Mouse (Mus musculus): ENCODE measurements at regions not wholly inside any gene's neighbourhood (a gene's known extent, or its start where the extent isn't known, plus 50 kb on each side); places are given as distances from the start of the nearest gene placed in this dataset.

DNA sequence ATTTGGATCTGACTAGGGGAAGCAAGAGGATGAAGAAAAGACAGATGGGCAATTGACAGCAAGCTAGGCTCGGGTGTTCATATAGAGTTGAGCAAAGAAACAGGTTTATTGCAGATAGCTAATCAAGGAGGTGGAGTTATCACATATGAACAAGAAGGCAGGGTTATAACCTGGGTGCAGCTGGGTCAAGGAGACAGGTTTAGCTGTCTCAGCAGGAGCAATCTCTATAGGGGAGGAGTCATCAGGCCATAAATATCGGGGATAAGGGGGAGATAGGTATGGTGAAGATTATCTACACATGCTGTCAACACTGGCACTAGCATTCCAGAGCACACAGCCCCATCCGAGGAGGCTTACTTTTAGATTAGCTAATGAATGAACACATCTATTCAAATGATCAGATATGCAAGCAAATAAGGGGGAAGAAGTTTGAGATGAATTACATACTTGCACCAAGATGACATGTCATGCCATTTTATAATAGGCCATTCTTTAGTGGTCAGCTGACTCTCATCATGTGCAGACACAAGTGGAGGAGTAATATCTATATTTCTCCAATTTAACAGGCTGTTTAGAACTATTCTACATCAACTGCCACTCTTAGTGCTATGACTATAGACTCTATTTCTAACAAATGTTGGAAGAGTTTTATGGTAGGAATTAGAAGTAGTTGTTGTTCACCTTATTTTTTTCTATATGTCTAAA, 76.9 kb downstream of the Lhx9 start:
- no peak for DNase-seq (ENCODE audit: low spot score)

DNA sequence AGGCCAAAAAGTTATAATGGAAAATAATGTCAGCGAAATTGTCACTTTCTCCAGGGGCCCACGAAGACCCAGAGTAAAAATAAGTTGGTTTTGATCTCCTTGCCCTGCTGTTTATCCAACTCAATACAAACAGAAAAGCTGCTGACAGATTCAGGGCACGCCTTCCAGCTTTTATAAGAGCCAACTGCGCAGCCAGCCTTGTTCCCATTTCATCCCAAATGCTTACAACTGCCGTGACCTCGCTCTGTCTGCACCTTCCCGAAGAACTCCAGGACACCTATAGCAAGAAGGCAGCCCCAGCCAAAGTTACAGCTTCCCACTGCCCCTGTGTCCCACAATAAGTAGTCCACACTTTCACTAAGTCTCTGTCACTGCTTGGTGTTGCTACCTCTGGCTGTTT, 85.5 kb downstream of the Lhx9 start:
- DNase-seq (ENCODE audit: low spot score), result no peak

DNA sequence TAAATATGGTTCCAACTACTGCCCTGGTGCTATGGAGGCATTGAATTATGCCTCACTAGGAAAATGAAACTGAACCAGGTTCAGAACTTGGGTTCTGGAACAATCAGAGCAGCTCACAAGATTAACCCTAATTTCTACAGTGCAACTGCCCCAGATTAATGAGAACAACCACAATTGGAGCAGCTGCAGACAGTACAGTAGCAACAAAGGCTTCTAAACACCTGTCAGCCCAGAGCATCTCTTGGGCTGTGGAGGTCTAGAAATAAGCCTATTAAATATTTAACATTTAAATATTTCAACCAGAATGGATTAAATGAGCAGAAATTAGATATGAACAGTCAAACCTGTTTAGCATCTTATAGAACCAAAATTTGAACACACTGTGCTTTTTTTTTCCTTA, 90.6 kb downstream of the Lhx9 start:
- no peak for DNase-seq (ENCODE audit: low spot score)

DNA sequence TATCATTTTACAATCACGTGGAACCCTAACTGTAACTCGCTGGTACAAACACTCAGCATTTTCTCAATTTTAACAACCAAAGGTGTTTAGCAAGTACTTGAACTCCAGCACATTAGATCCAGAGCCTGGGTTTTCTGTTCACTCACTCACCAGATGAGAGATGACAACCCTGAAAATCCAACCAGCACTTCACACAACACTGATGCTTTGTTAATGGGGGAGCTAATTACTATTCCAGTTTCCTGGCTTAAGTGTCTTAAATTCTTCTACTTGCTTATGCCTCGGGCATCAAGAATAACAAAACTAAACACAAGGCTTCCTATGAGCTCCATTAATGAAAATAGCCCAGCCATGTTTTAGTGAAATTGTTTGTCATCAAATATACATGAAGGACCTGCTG, 113.4 kb upstream of the Nek7 start:
- no peak for DNase-seq (ENCODE audit: low spot score)

DNA sequence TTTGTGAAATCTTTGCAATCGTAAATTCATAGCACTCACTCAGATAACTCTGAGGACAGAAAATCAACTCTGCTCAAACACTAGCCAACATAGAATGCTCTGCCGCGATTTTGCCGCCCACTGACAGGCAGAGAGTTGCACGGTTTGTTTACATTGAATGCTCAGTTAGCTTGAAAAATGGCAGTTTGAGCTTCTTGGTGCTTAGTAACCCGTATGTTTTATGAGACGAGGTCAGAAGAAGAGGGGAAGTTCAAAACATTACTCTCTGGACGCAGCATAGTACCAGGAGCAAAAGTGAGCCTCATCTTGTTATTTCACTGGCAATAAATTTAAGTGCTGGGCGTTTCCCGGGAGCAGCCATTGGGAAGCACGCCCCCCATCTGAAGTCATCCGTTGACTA, 111.1 kb upstream of the Nek7 start:
- no peak for DNase-seq (ENCODE audit: low spot score)

DNA sequence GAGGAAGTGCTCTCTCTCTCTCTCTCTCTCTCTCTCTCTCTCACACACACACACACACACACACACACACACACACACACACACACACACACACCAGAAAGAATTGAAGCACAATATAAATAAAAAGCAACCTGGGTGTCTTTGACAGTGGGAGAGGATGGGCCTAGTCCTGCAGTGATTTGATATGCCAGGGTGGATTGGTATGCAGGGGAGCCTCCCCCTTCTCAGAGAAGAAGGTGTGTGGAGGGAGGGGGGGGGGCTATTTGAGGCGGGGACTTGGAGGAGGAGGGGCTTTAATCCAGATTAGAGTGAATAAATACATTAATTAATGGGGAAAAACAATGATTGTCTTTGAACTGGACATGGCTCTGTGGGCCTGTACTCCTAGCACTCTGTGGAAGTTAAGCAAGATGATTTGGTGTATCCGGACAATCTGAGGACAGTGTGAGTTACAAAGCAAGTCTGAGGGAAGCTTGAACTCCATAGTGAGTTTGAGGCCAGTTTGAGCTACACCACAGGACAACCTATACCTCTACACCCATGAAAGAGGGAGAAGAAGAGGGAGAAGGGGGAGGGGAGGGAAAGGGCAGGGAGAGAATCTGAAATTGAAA, 109.3 kb upstream of the Nek7 start:
- no peak for DNase-seq (ENCODE audit: low spot score)

DNA sequence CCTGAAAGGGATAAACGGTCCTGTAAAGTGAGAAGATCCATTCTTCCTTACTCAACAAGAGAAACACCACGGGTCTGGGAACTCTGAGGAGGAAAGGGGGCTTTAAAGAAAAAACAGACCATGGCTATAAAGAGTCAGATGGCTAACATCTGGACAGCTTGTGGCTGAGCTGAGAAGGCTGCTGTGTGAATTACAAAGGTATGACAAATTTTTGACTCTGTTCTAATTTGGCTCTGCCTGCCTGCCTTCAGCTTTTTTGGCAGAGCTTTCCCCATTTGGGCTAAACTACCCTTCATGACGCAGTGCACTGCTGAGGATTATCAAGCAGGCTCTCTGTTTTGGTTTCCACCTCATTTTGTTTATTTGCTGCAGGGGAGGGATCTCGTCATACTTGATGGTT, 100.8 kb upstream of the Nek7 start:
- DNase-seq (ENCODE audit: low spot score), result no peak

DNA sequence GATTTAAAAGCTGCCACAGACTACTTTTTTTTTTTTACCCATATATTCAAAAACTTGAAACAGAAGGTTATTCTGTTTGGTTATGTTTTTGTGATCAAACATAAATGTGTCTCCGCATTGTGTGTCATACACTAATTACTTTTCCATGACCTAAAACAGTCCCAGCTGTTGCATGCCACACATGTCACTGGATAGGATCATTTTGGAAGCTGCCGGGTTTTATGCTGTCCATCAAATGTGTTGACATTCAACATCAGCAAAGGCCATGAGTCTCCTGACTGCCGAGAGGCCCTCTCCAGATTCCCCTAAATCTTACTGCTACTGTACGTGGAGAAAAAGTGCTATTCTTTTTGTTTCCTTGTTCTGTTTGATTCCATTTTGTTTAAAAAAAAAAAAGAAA, 99.4 kb upstream of the Nek7 start:
- DNase-seq (ENCODE audit: low spot score), result no peak

DNA sequence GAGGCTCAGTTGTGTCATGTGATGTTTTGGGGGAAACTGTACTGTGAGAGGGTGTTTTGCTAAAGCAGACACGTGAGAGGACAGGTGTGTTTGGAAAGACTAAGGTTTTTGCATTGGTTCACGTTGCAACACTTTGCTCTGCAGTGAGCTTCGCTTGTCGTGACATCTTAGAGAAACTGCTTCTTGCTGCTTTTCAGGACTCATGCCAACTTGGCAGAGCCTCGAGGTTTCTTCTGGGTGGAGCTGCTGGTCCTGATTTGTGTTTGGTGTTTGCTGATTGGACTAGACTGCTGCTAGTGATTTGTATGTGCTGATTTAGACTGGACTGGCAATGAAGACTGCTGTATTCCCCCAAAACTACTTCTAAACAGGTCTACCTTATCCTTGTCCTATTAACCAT, 97.0 kb upstream of the Nek7 start:
- no peak for DNase-seq (ENCODE audit: low spot score)

DNA sequence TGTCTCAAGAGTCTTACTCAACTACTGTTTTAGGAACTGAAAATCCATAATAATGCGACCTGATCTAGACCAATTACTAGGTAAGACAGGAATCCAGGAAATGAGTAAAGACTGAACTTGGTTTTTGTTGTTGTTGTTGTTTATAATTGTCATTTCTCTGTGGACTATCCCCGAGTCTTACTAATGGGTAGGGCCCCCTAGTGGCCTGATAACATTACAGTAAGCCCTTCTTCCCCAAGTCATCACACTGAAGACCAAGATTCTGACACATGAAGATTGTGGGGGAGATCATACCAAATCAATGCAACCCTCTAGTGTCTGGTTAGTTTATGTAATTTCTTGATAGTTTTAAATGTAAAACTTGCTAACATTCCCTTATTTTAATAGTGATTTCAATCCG, 95.2 kb upstream of the Nek7 start:
- no peak for DNase-seq (ENCODE audit: low spot score)

DNA sequence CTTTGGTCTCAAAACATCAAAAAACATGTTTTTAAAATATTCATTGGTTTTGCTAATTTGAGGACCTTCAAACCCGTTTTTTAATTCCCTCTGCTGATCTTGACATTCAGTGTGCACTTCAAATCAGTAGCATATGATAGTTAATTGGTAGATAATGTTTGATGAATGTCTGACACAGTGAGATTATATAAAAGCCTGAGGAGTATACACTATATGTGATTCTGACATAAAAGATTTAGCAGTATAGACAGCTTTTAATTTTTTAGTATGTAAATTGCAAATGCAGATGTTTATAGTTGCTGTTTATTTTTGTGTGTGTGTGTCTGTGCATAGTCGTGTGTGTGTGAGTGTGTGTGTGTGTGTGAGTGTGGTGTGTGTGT, 89.3 kb upstream of the Nek7 start:
- DNase-seq (ENCODE audit: low spot score), result no peak

DNA sequence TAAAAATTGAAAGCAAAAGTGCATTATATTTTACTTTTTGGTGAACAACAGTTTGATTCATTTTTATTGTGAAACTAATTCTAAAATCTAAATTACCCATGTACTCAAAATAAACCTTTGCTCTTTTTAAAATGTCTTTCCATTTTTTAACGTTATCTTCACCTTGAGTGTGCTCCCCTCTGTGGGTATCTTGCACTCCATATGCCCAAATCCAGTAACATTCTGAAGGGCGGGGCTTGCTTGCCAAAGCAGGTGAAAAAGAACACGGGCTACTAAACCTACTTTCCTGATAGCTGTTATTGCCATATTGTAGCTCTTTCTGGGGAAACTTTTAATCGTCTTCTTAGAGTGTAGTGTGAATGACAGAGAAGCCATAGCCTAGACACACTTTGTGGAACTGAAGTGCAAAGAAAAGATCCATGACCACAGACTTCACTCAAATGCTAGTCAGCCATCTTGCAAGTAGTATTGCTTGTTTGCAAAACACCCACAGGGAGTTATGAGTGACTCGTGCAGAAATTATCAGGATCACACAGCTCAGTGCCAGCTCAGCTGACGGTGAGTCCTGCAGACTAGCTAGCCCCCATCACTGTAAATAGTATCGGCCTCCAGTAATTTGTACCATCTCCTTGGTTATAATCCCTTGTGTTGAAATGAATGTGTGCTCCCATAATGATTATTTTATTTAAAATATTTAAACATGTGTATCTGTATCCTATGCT, 88.7 kb upstream of the Nek7 start:
- no peak for DNase-seq (ENCODE audit: low spot score)

DNA sequence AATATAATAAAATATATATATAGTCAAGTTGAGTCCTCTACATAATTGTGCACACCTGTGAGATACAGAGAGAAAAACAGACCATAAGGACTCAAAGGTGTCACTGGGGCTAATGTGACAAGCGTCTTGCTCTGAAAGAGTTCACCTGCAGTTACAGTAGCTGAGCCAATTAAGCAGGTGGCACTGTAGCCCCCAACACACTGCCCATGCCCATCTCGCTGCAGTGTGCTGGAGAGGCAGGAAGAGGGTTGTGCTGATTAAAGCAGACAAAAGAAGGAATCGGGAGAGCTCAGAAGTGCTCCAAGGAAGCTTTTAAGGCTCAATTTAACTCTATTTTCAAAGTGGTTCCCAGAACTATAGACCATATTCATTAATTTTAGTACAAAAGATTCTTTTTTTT, 88.0 kb upstream of the Nek7 start:
- DNase-seq (ENCODE audit: low spot score), result no peak

DNA sequence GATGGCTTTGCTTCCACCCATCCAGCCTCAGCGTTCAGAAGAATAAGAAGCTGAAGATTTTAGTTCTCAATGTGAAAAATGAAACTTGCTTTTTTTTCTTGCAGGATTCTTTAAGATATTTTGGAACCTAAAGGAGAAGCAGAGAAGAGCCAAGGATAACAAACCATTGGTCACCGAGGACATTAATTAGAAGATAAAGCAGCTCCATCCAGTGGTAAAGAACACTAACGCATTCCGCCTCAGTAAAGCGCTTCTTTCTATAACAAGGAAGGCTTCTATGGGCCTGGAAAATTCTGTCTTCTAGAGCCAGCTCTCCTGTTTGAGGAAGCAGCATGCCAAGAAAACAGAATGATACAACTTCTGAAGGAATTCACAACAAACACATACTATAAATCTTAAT, 83.3 kb upstream of the Nek7 start:
- no peak for DNase-seq (ENCODE audit: low spot score)

DNA sequence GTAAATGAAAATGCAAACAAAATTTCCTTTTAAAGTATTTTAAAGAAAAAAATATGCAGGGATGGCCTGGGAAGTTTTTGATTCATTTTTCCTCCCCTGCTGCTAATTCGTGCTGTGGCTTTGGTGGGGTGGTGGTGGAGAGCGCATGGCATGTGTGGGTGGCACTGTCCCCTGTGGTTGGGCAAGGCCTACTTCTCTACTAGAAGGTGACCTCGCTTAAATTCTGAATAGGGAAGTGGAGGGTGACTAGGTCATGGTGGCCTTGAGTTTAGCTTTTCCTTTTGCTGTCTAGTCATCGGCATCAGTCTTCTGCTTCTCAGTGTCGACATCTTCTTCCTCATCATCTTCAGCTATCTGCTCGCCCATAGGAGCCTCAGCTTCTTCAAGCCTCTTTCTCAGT, 69.3 kb upstream of the Nek7 start:
- no peak for DNase-seq (ENCODE audit: low spot score)

DNA sequence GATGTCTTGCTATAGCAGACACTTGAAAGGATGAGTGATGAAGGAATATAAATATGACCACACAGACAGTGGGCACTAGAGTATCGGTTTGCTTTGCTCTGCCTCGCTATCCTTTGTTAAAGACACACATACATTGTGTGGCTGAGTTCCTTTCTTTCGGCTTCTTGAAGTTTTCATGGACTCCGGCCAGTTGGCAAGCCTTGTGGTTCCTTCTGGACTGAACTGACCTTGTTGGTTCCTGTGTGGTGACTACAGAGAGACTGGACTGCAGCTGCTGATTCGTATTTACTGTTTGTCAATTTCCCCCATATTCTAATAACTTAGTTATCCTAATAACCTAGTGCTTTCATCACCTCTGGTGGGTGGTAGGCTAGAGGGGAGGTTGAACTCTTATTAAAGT, 66.8 kb upstream of the Nek7 start:
- peak; percentile 5 for DNase-seq (ENCODE audit: low spot score)

DNA sequence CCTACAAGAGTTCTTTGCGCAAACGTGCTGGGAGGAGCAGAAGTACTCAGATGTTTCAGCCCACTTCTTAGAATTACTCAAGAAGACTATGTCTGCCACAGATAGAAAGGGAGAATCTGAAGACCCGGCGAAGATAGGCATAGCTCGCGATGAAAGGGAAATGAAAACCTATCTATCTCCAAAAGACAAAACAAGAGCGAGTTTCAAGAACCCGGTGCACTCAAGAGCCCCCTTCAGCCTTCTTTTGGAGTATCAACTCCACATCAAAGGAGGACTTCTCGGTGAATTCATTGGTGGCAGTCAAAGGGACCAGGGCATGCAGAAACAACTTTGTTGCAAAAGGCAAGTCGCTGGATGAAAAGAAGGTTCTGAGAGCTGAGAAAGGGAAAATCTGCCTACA, 63.8 kb upstream of the Nek7 start:
- DNase-seq (ENCODE audit: low spot score), result no peak

DNA sequence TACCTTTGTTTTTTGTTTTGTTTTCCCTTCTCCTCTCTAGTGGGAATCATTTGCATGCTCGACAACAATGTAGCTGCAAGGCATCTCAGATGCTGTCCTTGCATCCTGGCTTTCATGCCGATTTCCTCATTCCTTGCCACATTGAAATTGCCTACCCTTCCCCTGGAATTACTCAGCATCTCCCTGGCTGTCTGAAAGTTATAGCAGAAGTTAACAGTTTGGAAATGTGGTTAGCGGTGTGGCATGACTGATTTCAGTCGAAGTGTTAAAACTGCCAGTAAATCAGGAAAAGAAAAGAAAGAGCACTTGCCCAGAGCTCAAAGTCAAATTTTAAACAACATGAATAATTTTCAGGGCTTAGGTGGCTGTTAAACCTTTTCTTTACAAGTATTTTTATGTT, 62.0 kb upstream of the Nek7 start:
- DNase-seq (ENCODE audit: low spot score), result no peak

DNA sequence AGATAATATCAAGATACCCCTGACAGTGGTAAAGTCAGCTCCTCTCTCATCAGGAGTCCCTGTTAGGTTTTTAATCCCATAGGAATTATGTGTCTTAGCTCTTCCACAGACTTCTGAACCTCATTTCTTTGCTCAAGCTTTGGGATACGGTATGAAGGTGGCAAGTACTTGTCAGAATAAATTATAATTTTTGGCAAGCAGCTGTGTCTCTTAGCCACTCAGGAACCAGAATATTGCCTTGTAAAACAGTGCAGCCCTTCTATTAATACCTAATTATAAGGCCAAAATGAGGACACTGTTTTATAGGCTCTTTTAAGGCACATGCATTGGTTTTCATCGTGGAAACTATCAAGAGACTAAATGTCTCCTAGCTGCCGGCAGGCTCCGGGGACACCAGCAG, 54.3 kb upstream of the Nek7 start:
- DNase-seq (ENCODE audit: low spot score), result no peak

Measured in ovary, adult 18-20 months (tissue).